Mouse (Mus musculus) naive thymus-derived CD4-positive, alpha-beta T cell, adult 2 months (primary cell): ENCODE measurements at regions not wholly inside any gene's neighbourhood (a gene's known extent, or its start where the extent isn't known, plus 50 kb on each side); places are given as distances from the start of the nearest gene placed in this dataset.

Source experiments
- DNase-seq: peaks from one replicate; pipeline ENCODE4 v3.0.0-alpha.2; 2011; ENCODE audit warnings: low read depth

DNA sequence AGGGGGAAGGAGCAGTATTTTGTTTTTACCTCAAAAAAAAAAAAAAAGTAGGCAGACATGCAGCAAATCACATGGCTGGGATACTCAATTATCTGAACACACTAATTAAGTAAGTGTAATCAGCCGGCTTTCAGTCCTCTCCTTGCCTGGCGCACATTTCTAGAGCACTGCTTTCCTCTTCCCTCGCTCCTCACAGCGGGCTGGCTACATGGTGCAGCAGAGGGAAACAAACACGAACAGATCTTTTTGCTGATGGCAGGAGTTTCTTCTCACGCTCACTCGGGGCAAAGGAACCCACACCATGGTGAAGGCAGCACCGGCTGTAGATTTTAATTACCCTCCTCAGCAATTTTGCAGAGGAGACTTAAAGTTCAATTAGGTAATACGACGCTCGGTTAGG, 169.7 kb upstream of the Azi2 start:
- DNase-seq = no peak

DNA sequence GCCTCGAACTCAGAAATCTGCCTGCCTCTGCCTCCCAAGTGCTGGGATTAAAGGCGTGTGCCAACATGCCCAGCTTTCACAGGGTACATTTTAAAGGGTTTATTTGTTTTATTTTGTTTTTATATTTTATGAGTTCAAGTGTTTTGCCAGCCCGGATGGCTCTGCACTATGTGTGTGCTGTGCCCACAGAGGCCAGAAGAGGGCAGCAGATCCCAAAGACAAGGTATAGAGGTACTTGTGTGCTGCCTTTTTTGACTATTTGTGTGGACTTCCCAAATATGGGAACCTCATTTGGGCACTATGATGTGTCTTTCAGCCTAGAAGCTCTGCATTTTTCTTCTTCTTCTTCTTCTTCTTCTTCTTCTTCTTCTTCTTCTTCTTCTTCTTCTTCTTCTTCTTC, 176.4 kb upstream of the Azi2 start:
- no peak for DNase-seq

DNA sequence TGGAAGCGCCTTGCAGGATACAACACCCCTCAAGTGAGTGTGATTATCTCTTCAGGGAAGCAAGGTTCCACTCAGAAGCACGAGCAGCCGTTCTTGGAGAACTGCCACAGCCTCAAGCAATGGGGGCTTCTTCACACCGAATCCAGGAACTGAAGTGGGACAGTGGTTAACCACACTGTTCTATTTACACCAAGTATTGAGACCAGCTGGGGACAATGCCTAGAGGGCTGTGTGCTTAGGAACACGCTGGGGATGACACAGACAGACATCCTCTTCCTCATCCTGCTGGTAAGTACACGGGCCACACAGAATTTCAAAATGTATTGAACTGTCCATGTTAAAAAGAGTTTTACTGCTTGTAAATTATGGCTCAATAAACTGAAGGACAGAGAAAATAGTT, 177.0 kb upstream of the Azi2 start:
- DNase-seq = no peak

DNA sequence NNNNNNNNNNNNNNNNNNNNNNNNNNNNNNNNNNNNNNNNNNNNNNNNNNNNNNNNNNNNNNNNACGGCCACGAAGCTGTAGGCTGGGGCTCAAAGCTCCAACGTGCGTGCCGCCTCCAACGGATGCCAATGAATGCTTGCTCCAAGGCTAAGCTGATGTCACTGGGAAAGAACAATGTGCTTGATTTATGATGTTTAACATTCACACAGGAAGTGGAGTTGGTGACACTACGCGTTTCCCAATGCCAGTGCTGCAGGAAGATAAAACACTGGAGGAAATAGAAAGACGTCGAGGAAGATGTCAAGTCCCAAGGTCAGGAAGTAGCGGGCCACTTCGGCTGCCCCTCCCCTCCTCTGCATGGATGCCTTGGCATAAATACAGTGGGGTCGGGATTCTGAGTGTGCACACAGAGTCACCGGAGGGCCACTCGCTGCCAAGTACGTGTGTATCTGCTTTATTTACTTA, 180.7 kb upstream of the Azi2 start:
- DNase-seq = no peak

DNA sequence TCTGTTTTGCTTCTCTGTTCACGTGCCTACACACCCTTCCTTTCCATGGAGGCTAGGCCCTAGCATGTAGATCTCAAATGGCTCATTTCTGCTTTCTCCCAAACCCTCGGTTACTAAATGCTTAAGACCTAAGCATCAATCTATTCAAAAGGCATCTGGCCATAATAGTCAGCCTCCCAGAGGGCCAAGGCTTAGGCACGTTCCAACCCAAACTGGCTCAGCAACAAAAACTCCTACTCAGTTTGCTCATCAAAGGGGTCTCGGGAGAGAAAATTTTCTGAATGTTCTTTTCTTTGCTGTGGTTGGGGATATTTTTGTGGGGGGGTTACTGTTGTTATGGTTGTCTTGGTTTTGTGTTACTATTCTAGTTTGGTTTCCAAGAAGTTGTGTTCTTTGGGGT, 196.8 kb upstream of the Azi2 start:
- no peak for DNase-seq

DNA sequence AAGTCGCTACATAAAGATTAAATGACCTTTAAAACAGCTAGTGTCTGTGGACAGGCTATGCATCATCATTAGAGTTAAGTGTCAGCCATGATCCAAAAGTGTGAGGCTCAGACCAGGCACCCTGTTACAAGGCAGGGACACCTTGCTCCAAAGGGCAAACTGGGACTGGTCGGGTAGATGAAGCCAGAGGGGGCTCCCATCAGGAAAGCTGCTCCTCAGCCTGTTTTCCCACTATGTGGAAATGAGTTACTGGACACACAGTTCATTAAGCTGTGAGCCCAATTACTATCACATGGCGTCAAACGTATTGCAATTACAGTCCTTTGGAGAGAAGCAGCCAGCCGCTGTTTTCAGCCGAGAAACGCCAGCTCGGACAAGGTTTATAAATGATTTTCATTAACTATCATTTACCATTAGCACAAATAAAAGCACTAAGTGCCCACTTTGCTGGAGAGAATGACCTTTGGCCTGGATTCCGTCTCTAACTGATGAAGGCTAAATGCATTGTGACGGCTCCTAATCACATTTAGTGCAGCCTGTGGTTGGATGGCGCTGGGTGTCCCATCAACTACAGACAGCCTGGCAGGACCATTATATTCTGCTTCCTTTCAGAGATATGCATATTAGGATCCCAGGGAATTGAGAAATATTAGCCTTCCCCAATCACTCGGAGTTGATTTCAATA, 203.5 kb upstream of the Azi2 start:
- no peak for DNase-seq

DNA sequence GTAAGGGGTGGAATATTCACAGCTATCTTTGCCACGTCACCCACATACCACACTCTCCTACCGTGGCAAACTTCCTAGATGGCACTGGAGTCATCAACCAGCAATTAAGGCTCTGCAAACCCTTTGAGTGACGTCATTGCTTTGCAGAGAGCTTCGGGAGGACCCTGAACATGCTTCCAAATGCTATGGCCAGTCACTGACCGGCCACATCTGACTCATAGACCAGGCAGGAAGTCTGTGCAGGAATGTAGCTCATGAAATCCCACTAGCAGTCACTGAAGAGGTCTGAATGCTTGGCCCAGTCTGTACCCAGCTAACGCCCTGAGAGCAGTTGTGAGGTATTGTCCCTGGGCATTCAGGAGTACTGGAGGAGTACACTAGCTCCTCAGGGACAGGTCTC, 203.9 kb upstream of the Rbms3 start:
- DNase-seq = no peak

DNA sequence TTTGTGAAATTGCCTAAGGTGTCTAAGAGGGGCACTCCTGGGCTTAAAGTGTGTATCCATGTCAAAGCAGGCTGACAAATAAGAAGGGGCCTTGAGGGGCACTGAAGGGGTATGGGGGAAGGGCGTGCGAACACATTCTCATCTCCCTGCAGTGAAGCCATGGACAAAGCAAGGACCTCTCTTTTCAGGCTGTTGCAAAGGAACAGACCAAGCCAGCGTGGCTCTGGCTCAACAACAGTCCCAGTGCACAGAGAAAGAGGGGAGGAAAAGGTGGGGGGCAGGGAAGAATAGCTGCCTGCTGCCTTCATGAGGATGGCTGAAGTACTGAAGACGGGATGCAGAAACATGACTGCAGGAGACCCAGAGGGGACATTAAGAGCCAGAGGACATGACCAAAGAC, 184.9 kb upstream of the Rbms3 start:
- no peak for DNase-seq

DNA sequence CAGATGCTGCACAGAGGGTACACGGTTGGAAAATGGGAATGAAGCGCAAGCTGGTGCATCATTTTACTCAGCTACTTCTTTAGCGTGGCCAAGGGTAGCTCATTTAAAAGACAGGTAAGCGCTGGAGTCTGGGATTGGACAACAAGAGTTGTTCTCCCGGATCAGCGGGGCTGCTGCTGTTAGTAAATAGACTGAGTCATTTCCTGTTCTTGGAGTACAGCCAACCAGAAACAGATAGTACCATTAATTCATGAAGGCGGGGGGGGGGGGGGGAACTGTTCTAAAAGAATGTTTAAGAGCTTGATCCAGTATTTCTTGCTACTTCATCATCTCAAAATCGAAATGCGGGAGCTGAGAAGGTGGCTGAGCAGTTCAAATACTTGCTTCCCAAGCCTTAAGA, 183.5 kb upstream of the Rbms3 start:
- no peak for DNase-seq

DNA sequence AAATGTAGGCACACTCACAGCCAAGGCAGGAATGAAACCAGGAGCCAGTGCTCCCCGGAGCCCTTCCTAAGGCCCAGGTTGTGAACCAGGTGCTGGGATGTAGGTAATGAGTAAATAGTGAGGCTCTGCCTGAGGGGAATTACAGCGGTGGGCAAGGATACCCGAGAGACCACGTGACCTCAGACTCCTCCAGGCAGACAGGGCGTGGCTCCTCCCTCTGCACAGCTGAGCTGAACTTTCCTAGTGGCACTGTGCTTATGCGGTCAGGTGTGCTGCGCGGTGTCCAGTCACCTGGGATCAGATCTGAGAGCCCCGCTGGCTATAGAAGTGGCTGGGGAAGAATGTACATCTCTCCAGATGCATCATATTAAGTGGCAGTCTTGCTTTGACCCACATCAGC, 176.1 kb upstream of the Rbms3 start:
- DNase-seq = no peak

DNA sequence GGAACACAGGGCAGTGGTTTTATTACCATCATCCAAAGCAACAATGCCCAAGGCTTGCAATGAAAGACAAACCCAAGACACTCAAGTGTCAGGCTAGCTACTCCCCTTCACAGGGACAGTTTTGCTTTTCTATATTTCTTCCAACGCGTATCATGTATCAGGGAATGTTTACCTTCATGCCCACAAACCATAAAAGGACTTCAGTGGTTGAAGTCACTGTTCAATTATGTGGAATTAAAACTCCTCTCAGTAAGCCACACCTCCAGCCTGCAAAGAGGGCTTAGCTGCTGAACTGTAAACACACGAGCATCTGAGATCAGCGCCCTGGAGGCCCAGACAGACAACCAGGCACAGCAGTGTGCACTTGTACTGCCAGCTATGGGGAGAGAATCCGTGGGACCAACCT, 154.5 kb upstream of the Rbms3 start:
- DNase-seq = no peak

DNA sequence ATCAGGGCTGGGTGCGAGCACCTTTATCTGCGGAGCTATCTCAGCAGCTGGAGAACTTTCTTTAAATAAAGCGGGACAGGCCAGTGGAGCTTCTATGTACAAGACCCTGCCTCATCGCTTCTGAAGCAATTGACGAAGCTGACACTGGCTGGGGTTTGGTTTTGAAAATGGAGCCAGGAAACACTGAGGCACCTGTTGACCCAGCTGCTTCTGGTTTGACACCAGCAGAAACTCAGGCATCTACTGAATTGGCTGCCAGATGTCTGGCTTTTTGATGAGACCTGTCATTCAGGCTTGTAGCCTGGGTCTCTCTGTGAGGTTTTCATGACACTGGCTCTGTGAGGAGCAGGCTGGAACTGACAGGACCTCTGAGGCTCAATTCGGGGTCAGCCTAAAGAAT, 124.9 kb upstream of the Rbms3 start:
- DNase-seq = no peak

DNA sequence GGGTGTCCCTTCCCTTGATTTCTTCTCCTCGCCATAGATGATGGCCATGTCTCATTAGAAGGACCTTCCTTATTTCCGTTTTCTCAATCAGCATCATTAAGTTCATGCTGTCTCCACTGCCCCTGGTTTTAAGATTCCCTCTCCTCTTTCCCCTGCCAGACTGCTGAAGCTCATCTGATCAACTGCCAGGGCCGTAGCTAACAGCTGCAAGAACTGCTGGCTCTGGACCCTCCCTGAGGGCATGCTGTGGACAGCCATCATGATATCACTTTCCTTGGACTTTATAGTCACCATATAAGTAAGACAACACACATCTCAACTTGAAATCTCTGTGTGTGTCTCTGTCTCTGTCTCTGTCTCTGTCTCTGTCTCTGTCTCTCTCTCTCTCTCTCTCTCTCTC, 123.8 kb upstream of the Rbms3 start:
- no peak for DNase-seq

DNA sequence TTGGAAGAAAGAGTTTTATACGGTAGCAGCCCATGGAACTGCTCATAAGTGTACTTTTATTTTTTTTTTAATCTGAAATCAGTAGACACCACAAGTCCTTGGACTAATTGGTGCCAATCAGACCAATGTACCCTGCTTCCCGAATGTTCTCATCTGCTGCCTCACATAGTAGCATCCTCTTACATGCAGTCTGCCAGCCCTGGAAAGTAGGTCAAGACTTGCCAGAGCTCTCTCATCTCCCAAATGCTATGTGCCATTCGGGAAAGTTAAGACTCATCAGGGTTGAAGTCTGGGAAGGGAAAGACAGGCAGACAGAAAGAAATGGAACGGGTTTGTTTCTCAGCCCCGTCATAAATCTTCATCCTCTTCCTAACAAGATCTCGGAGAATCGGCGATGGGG, 115.2 kb upstream of the Rbms3 start:
- DNase-seq = no peak

DNA sequence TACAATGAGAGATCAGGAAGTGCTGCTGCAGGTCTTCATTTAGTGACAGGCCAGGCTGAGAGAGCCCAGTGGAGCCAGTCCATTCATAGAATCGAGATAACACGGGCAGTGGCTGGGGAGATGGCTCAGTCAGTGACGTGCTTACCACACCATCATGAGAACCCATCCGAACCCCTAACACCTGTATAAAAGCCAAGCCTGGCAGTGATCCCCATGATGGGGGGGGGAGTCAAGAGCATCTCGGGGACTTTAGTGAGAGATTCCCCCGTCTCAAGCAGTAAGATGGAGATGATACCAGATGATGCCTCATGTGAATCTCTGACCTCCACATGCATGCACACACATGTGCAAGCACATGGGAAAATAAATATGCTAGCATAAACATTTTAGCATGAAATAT, 99.7 kb upstream of the Rbms3 start:
- DNase-seq = no peak

DNA sequence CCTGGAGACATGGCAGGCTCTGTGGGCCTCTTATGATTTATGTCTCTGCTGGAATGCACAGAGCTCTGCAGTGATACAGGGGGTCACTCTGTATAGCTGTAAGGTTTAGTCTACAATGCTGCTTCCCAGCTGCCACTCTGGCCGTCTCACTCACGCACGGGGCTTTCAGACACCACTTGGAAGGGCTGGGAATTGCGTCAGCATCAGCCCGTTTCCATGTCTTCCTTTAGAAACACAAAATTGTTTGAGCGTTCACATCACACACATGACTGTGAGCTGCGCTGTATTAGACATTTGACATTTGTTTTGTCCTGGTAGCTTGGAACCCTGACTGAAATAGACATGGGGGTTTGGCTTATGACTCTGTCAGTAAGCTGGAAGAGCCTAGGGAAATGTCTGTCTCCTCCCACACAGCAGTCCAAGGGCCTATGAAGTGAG, 90.5 kb upstream of the Rbms3 start:
- no peak for DNase-seq

DNA sequence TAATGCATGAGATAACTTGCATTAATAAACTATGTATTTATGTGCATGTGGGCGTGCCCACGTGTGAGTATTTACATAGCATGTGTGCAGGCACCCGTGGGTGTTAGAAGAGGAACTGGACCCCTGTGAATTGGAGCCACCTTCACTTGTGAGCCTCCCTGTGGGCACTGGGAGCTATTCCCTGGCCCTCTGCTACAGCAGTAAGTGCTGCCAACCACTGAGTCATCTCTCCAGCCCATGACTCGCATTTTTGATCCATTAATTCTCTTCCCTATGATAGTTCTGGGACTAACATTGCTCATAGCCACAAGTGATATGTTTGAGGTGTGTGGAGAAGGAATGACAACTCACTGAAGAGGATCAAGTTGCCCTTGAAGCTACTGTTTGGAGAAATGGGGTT, 87.6 kb upstream of the Rbms3 start:
- no peak for DNase-seq

DNA sequence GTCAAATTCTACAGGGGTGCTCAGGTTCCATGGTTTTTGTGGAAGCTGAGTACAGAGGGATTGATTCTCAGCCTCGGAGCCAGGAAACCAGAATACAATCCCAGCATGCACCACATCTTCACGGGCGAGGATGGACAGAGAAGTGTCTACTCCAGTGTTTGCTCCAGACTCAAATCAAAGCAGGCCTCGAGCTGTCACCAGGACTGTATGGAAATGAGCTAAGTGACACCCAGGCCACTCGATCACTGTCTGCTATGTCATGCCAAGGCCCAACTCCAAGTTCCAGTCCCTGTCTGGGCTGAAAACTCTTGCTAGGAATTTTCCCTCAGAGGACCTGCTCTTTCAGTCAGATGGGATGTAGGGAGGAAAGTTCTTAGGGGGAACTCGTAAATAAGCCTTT, 86.8 kb upstream of the Rbms3 start:
- no peak for DNase-seq

DNA sequence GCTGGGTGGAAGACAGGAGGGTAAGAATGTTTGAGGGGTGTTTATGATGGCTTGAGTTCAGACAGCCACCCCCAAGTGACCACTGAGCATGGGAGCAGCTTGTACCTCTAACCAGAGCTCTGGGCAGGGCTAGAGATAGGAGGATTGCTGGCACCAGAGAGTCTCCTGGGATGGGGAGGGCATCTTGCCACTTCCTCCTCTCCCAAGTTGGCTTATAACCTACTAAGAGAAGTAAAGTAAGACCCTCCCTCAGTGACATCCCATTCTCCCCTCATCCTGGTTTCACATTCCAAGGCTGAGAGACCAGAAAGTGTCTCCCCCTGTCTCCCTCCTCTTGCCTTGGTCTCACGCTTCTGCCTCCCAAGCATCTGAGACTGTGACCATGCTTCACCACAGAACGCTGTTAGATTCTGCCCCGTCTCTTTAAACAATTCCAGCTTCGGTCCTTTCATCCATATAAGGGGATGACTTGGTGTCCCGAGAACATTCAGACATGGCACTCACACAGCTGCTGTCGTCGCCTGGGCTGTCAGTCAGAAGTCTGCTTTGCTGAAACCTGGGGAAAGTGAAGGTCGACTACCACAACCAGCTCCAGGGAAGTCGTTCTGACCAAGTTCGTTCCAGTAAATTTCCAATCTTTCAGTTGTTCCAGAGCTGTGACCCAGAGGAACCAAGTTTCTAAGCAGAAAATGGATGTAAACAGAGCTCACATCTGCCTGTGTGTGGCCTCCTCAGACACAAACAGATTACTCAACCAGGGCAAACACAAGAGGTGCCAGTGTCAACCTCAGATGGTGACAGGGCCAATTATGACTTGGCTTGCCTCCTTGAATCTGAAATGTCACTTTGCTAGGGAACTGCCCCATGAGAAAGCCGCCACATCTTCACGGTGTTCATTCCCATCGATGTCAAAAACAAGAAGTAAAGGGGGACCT, 85.3 kb upstream of the Rbms3 start:
- no peak for DNase-seq

DNA sequence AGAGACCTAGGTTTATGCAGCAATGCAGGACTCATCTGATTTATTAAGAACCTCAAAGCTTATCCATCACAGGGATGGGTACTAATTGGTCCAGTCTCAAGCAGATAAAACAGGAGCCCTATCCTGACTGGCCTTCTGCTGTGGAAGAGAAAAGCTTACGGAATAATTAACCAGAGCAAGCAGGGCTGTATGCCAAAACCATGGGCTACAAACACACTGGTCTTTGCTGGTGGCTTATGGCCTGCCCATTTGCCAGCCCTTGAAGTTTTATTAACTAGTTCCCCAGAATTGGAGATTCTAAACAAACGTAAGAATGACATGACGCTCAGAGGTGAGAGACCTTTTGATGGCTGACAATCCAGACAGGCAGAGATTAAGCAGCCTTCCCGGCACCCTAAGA, 83.4 kb upstream of the Rbms3 start:
- no peak for DNase-seq

DNA sequence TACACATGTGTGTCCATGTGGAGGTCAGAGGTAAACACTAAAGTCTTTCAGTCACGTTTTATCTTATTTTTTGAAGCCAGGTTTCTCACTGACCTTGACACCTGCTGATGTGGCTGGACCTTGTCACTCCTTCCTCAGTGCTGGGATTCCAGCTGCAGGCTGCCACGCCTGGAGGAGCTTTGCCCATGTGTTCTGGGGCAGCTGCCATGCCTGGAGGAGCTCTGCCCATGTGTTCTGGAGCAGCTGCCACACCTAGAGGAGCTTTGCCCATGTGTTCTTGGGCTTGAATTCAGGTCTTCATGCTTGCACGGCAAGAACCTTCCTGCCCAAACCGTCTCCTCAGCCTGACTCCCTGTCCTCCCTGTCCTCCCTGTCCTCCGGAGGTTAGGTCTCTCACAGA, 82.1 kb upstream of the Rbms3 start:
- DNase-seq = no peak

DNA sequence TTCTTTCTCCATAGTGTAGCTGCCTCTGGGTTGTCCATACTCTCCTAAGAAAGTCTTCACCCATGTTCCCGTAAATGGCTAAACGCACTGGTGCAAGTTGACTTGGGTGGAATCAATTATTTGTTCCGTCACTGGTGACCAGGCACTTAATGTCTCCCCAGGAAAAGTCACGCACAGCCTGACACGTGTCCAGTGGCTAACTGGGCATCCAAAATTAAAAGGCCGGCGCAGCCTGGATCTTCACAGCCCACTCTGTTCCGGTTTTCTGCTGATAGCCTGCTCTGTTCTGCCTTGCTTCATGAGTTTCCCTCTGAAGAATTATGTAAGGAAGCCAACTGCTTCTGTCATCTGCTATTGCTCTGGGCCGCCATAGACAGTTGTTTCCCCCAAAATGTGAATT, 81.3 kb upstream of the Rbms3 start:
- no peak for DNase-seq

DNA sequence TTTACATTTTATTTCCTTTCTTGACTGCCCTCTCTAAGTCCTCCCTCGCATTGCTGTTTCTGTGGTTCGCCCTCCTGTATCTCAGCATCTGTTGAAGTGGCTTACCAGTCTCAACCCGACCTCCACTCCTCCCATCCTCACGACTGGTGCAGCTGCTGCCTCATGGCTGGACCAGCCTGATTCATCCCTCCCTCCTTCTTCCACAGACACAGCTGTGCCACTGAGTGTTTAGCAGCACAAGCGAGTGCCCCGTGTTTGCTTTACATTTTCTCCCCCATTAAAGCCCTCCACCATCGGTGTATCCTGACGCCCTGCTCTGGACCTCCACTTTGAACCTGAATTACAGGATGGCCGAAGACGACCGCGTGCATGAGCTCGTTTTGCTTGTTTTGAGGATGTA, 80.0 kb upstream of the Rbms3 start:
- no peak for DNase-seq

DNA sequence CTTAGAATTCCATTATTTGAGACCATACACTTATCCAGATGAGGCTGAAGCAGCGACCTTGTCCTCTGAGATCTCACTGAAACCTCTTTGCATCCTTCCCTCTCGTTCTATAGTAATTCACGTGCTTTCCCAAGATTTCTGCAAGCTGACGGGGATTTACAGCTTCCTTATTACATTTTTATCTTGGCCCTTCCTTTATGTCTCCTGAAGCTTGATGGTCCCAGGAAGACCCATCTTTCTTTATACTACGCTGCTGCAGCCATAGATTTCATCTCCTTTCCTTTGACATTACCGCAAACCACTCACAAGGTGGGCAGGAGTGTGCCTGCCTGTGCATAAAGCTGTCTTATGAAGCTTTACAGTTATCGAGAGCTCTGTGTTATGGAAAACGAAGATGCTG, 63.3 kb upstream of the Rbms3 start:
- no peak for DNase-seq
